Mouse (Mus musculus) neural tube, embryonic 14.5 days (tissue): ENCODE measurements around the gene Vps52. TPM values are rescaled to one million over a fixed set of nuclear protein-coding genes. Genes with fewer than 3 reads are reported as not detected.
"Not testable (repeated sequence)": the region's sequence is repeated elsewhere in the genome, so short reads cannot be mapped to it uniquely, and the experiment has no call there.

Source experiments
- ATAC-seq: fragments of 200-750 bp; cut with Nextera tagmentation; 2 replicates; pipeline ENCODE4 v1.8.0; 2017; ENCODE audit warnings: low read depth, mild to moderate bottlenecking, moderate TSS enrichment, moderate library complexity
- H3K27ac ChIP-seq: fragments of 300-500 bp; sonication (generic); 2 replicates; pipeline ENCODE4 v1.5.1; 2014; ENCODE audit warnings: low read depth, mild to moderate bottlenecking, control low read depth, low read length, moderate library complexity, mixed read lengths
- H3K27me3 ChIP-seq: fragments of 300-500 bp; sonication (generic); 2 replicates; pipeline ENCODE4 v1.6.1; 2014; ENCODE audit warnings: low read length; ENCODE audit not compliant: control insufficient read depth, insufficient read depth
- H3K36me3 ChIP-seq: fragments of 300-500 bp; sonication (generic); 2 replicates; pipeline ENCODE4 v1.6.1; 2014; ENCODE audit warnings: low read length, mixed read lengths; ENCODE audit not compliant: control insufficient read depth, insufficient read depth
- H3K4me1 ChIP-seq: fragments of 300-500 bp; sonication (generic); 2 replicates; pipeline ENCODE4 v1.6.1; 2014; ENCODE audit warnings: low read length; ENCODE audit not compliant: control insufficient read depth, insufficient read depth
- H3K4me2 ChIP-seq: fragments of 300-500 bp; sonication (generic); 2 replicates; pipeline ENCODE4 v1.6.1; 2014; ENCODE audit warnings: mild to moderate bottlenecking, low read depth, low read length, control low read depth
- H3K4me3 ChIP-seq: fragments of 300-500 bp; sonication (generic); 2 replicates; pipeline ENCODE4 v1.5.1; 2014; ENCODE audit warnings: low read depth, low read length, control low read depth, mixed read lengths
- H3K9ac ChIP-seq: fragments of 300-500 bp; sonication (generic); replicated peaks from 2 replicates; pipeline ENCODE4 v1.6.1; 2014; ENCODE audit warnings: low read depth, mild to moderate bottlenecking, control low read depth, low read length, mixed read lengths
- H3K9me3 ChIP-seq: fragments of 300-500 bp; sonication (generic); 2 replicates; pipeline ENCODE4 v1.6.1; 2016; ENCODE audit warnings: low read length; ENCODE audit not compliant: control insufficient read depth
- WGBS: fragments of 180-500 bp; shearing (Covaris S2); extraction: QIAGEN DNeasy Blood & Tissue Kit; methylation state at CpG from one replicate; pipeline ENCODE4 v1.1.7; 2014; 5-methylcytosine and 5-hydroxymethylcytosine counted together
- polyA plus RNA-seq: library from polyadenylated mRNA; unstranded; fragments of >200 nt; fragmentation: Nextera tagmentation; extraction: Ambion mirVana; gene quantifications from 2 replicates; pipeline ENCODE4 v1.2.1, GENCODE M21; 2014

Vps52 gene
- polyA plus RNA-seq, 1 experiment from 2014 or later = 57.9 TPM

- Histone ChIP-seq H3K4me1 (peaks cover 39% of the 10 kb centered on the region), H3K4me2 (peak overlapping the region; percentile 95), H3K4me3 (peak overlapping the region; percentile 49), H3K9me3 (no peaks in the 10 kb centered on the region), H3K27ac (peak overlapping the region; percentile 90; the same call in 1 of the 2 replicates), H3K27me3 (no peaks in the 10 kb centered on the region), H3K36me3 (peaks cover 22% of the 10 kb centered on the region; the same call in 1 of the 2 replicates), H3K9ac (peak overlapping the region; percentile 72)
- WGBS = 82% methylated on average over 10 of the region's 10 CpGs
- no peak for ATAC-seq
Observed at GRCm38 (mm10) chr17:33950131-33950625, 5.4 kb upstream of the Vps52 start.

- Histone ChIP-seq H3K36me3 (peaks cover 19% of the 10 kb centered on the region; the same call in 1 of the 2 replicates), H3K4me1 (peaks cover 39% of the 10 kb centered on the region), H3K4me3 (peak within 1 kb of the TSS; percentile 49), H3K4me2 (peak within 1 kb of the TSS; percentile 95), H3K27ac (peak within 1 kb of the TSS; percentile 90), H3K9ac (peak within 1 kb of the TSS; percentile 72), H3K9me3 (no peaks in the 10 kb centered on the region), H3K27me3 (no peaks in the 10 kb centered on the region)
- under 1% methylated on average over 45 of the region's 45 CpGs for WGBS
- peak; percentile 72 for ATAC-seq
Observed at GRCm38 (mm10) chr17:33951021-33951946, 4.3 kb upstream of the Vps52 start, which contains the start of gene B3galt4. Gene B3galt4, minus strand, starts transcription at chr17:33951488.

- WGBS = 79% methylated on average over 13 of the region's 13 CpGs
- H3K27ac ChIP-seq, H3K27me3 ChIP-seq, H3K4me3 ChIP-seq, ATAC-seq, H3K9me3 ChIP-seq: not testable (repeated sequence)
- H3K4me2 ChIP-seq = peak overlapping the region; percentile 95
- peaks cover 44% of the 10 kb centered on the region for H3K4me1 ChIP-seq
- peaks cover 17% of the 10 kb centered on the region; the same call in 1 of the 2 replicates for H3K36me3 ChIP-seq
- H3K9ac ChIP-seq = peak overlapping the region; percentile 72; the same call in 1 of the 2 replicates
Observed at GRCm38 (mm10) chr17:33952015-33952414, 3.6 kb upstream of the Vps52 start.

GRCm38 (mm10) chr17:33952879-33953278, 2.7 kb upstream of the Vps52 start:
- no peaks in the 10 kb centered on the region for H3K27me3 ChIP-seq
- 79% methylated on average over 4 of the region's 4 CpGs for whole genome bisulfite sequencing
- no peak overlapping the region for H3K9ac ChIP-seq
- peaks cover 44% of the 10 kb centered on the region for H3K4me1 ChIP-seq
- no peak overlapping the region for H3K4me3 ChIP-seq
- peaks cover 13% of the 10 kb centered on the region; the same call in 1 of the 2 replicates for H3K36me3 ChIP-seq
- no peak overlapping the region for H3K4me2 ChIP-seq
- H3K27ac ChIP-seq = no peak overlapping the region
- H3K9me3 ChIP-seq = no peaks in the 10 kb centered on the region
- no peak for ATAC-seq

- Histone ChIP-seq H3K4me1 (peaks cover 44% of the 10 kb centered on the region), H3K4me2 (no peak overlapping the region), H3K9ac (no peak overlapping the region), H3K9me3 (no peaks in the 10 kb centered on the region), H3K27ac (no peak overlapping the region), H3K4me3 (no peak overlapping the region), H3K27me3 (no peaks in the 10 kb centered on the region), H3K36me3 (peaks cover 16% of the 10 kb centered on the region; the same call in 1 of the 2 replicates)
- WGBS = 84% methylated on average over 3 of the region's 3 CpGs
- no peak for ATAC-seq
Observed at GRCm38 (mm10) chr17:33953310-33953709, 2.3 kb upstream of the Vps52 start.

- peaks cover 44% of the 10 kb centered on the region for H3K4me1 ChIP-seq
- H3K36me3 ChIP-seq = peaks cover 23% of the 10 kb centered on the region; the same call in 1 of the 2 replicates
- no peak overlapping the region; the same call in 1 of the 2 replicates for H3K27ac ChIP-seq
- no peaks in the 10 kb centered on the region for H3K27me3 ChIP-seq
- ATAC-seq = no peak
- peak overlapping the region; percentile 96 for H3K4me3 ChIP-seq
- peak overlapping the region; percentile 91 for H3K9ac ChIP-seq
- H3K4me2 ChIP-seq = peak overlapping the region; percentile 98
- 27% methylated on average over 5 of the region's 5 CpGs for WGBS
- H3K9me3 ChIP-seq = no peaks in the 10 kb centered on the region
Observed at GRCm38 (mm10) chr17:33953961-33954565, 1.5 kb upstream of the Vps52 start.

- WGBS = 1% methylated on average over 33 of the region's 33 CpGs
- peaks cover 25% of the 10 kb centered on the region for H3K36me3 ChIP-seq
Observed at GRCm38 (mm10) chr17:33954646-33955554, 712 bp upstream of the Vps52 start.

GRCm38 (mm10) chr17:33956336-33956735, 724 bp downstream of the Vps52 start:
- peak overlapping the region; percentile 66 for H3K9ac ChIP-seq
- H3K9me3 ChIP-seq = no peaks in the 10 kb centered on the region
- 7% methylated on average over 10 of the region's 10 CpGs for WGBS
- H3K27ac ChIP-seq = peak overlapping the region; percentile 91
- peaks cover 30% of the 10 kb centered on the region for H3K36me3 ChIP-seq
- H3K27me3 ChIP-seq = no peaks in the 10 kb centered on the region
- ATAC-seq = no peak
- H3K4me2 ChIP-seq = peak overlapping the region; percentile 88
- peaks cover 27% of the 10 kb centered on the region for H3K4me1 ChIP-seq
- peak overlapping the region; percentile 96 for H3K4me3 ChIP-seq

More at GRCm38 (mm10) chr17:33954646-33955554, 712 bp upstream of the Vps52 start:
- Histone ChIP-seq H3K9ac (peak overlapping the region; percentile 91), H3K4me3 (peak overlapping the region; percentile 96), H3K4me2 (peak overlapping the region; percentile 98), H3K27me3 (no peaks in the 10 kb centered on the region), H3K27ac (peak overlapping the region; percentile 91), H3K9me3 (no peaks in the 10 kb centered on the region), H3K4me1 (peaks cover 39% of the 10 kb centered on the region)
- ATAC-seq = no peak; the same call in 1 of the 2 replicates
